Mouse (Mus musculus) monocyte, adult 5-6 weeks (primary cell): ENCODE data around the gene Iah1. TPM values are rescaled to one million over a fixed set of nuclear protein-coding genes. Genes with fewer than 3 reads are reported as not detected.

Experiments used
- ATAC-seq: fragments of 153-309, 156-312 bp; replicated peaks from 2 replicates; pipeline ENCODE4 v1.8.0; 2017; ENCODE audit warnings: mild to moderate bottlenecking; ENCODE audit not compliant: low TSS enrichment, insufficient number of reproducible peaks, severe bottlenecking, poor library complexity, low FRiP score
- total RNA-seq: library from RNA; stranded (forward); fragments of 200-1000, 200-491, 200-594 nt; gene quantifications from 3 replicates; pipeline ENCODE4 v1.2.3, GENCODE M21; 2017

Gene Iah1
- total RNA-seq, 1 experiment from 2014 or later: 10.9 TPM

- no peak for ATAC-seq
These were observed 34.1 kb downstream of the Iah1 start for GRCm38 (mm10) chr12:21350113-21350876.

- ATAC-seq: no peak
These were observed 37.5 kb downstream of the Iah1 start for GRCm38 (mm10) chr12:21353681-21354080.

- ATAC-seq: no peak
These were observed 46.5 kb downstream of the Iah1 start for GRCm38 (mm10) chr12:21362686-21363085.

GRCm38 (mm10) chr12:21363195-21363594, 47.0 kb downstream of the Iah1 start:
- no peak for ATAC-seq

- no peak for ATAC-seq
These were observed 48.6 kb downstream of the Iah1 start for GRCm38 (mm10) chr12:21364624-21365435.

GRCm38 (mm10) chr12:21368376-21369086, 52.3 kb downstream of the Iah1 start:
- ATAC-seq: no peak

GRCm38 (mm10) chr12:21369087-21369410, 52.9 kb downstream of the Iah1 start:
- peak; percentile 46 for ATAC-seq

GRCm38 (mm10) chr12:21370035-21370611, 53.9 kb downstream of the Iah1 start:
- no peak for ATAC-seq

- ATAC-seq: peak; percentile 89
These were observed 57.1 kb downstream of the Iah1 start, which contains the start of gene Adam17 for GRCm38 (mm10) chr12:21373100-21373819. TSS of gene Adam17 (minus strand) at chr12:21373632.

Other genes with a start within 250 kb of the Iah1 start
- 90.5 to 117 TPM (median 105 TPM) in 3 replicates for gene Cpsf3, start 31.0 kb upstream of the Iah1 start, total RNA-seq
- gene Itgb1bp1, start 30.1 kb upstream of the Iah1 start, total RNA-seq: 25.2 to 56.4 TPM (median 39.1 TPM) in 3 replicates
- 104 to 119 TPM (median 113 TPM) in 3 replicates for gene Adam17, start 57.2 kb downstream of the Iah1 start, total RNA-seq
- 211 to 254 TPM (median 218 TPM) in 3 replicates for gene Ywhaq, start 101.2 kb downstream of the Iah1 start, total RNA-seq